Mouse (Mus musculus): ENCODE results near the gene Ldb3. TPM values are rescaled to one million over a fixed set of nuclear protein-coding genes. Genes with fewer than 3 reads are reported as not detected.

The Ldb3 gene
- polyA plus RNA-seq (2012; fragmentation: generic; extraction: Trizol), result 1 to 10 TPM; 1.1 to 7.4 TPM

GRCm38 (mm10) chr14:34588498-34588897 lies at the start of gene Ldb3:
Gene Ldb3, minus strand, starts transcription at chr14:34588682.

GRCm38 (mm10) chr14:34599941-34600340 lies 11.5 kb upstream of the Ldb3 start, which contains the start of gene Opn4:
Gene Opn4, minus strand, starts transcription at chr14:34600142.

GRCm38 (mm10) chr14:34522701-34523100 lies 65.8 kb downstream of the Ldb3 start, which contains the start of gene 9230112D13Rik:
Gene 9230112D13Rik, minus strand, starts transcription at chr14:34522801.

DNA sequence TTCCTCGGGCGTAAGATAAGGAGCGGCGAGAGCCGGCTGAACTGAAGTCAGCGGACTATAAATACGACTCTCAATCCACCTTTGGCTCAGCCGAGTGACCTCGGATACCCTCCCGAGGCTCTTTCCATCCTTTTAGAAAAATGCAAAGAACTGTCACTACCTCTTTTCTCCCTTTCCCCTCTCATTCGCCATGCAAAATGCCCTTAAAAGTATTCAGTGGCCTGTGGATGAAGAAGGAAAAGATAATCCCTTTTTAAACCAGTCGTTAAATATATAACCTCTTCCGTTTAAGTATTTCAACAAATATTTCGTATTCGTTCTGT lies 85.2 kb downstream of the Ldb3 start, which contains the start of gene Bmpr1a:
Gene Bmpr1a, minus strand, starts transcription at position 17 of the 323 bp plus-strand sequence.

Other genes starting within 250 kb of the Ldb3 start
- gene Fam25c, start 233.2 kb downstream of the Ldb3 start, polyA plus RNA-seq (2012; fragmentation: generic; extraction: Trizol), result 1 to 10 TPM in 1 of 2 experiments, not detected in 1; 1.2 TPM
- 10 to 100 TPM in 1 of 2 experiments, 1 to 10 TPM in 1; 1.6 to 16.1 TPM for gene Sncg, start 213.9 kb downstream of the Ldb3 start, polyA plus RNA-seq (2012; fragmentation: generic; extraction: Trizol)
- under 1 TPM; 0.05 to 0.81 TPM for gene Mmrn2, start 213.2 kb downstream of the Ldb3 start, polyA plus RNA-seq (2012; fragmentation: generic; extraction: Trizol)
- 1 to 10 TPM in 1 of 2 experiments, under 1 TPM in 1; 0.44 to 6.5 TPM for gene Bmpr1a, start 85.3 kb downstream of the Ldb3 start, polyA plus RNA-seq (2012; fragmentation: generic; extraction: Trizol)
- gene 9230112D13Rik, start 65.9 kb downstream of the Ldb3 start, polyA plus RNA-seq (2012; fragmentation: generic; extraction: Trizol), result not detected
- gene Opn4, start 11.5 kb upstream of the Ldb3 start, polyA plus RNA-seq (2012; fragmentation: generic; extraction: Trizol), result not detected
- 1 to 10 TPM in 1 of 2 experiments, under 1 TPM in 1; 0.55 to 4.4 TPM for gene Wapl, start 85.2 kb upstream of the Ldb3 start, polyA plus RNA-seq (2012; fragmentation: generic; extraction: Trizol)
- gene Grid1, start 231.4 kb upstream of the Ldb3 start, polyA plus RNA-seq (2012; fragmentation: generic; extraction: Trizol), result under 1 TPM in 1 of 2 experiments, not detected in 1; 0.02 TPM

Measured in C3H10T1/2 (cell line).